Mouse (Mus musculus): ENCODE measurements around the gene Olfr373.

DNA sequence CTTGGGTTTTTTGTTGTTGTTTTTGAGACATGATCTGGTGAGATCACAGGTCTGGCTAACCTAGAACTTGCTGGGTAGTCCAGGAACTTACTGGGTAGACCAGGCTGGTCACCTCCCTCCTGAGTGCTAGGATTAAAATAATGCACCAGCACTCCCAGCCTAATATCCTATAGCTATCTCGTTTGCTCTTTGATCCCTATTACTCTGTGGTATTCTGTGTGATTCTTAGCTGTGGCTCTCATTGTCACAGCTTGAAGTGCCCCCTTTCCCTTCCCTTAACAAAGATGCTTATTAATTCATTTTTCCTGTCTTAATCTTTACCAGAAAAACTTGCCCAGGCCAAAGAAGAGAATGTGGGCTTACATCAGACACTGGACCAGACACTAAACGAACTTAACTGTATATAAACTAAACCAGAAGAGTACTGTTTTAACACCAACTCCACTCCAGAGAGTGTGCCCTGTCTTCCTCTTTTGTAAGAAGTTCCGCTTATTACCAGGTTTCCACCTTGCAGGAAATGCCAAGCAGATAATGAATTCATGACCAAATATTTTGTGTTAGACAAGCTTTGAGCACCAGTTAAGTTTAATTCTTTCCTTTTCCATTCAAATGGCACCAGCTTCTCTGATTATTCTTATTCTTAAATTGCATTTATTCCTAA lies 68.6 kb downstream of the Olfr373 start:
- TF ChIP-seq FLI1 (IDR thresholded peaks at IDR 0.05; ENCODE audit: low read length): no peak
- no peak for TF ChIP-seq GATA1 (IDR thresholded peaks at IDR 0.05; ENCODE audit: borderline replicate concordance, low read length)
